Mouse (Mus musculus) liver, postnatal 0 days (tissue): ENCODE data around the gene Psmb2.

Experiments
- CTCF ChIP-seq: sonication (generic); IDR thresholded peaks from 2 replicates; pipeline ENCODE4 v1.5.1; 2016; ENCODE audit warnings: antibody characterized with exemption, low read depth
- EP300 ChIP-seq: IDR thresholded peaks from 2 replicates; pipeline ENCODE4 v1.6.1; 2016; ENCODE audit warnings: antibody characterized with exemption, low read depth, mild to moderate bottlenecking

- no peak for TF ChIP-seq EP300
- no peak for TF ChIP-seq CTCF
Measured at GRCm38 (mm10) chr4:126647996-126648910, 29.2 kb upstream of the Psmb2 start.
